Mouse (Mus musculus) lung, postnatal 0 days (tissue): ENCODE results near the gene Ciz1.
A peak's percentile ranks its signal among the peaks of the same experiment; 100 is the strongest.

Source experiments
- CTCF ChIP-seq: IDR thresholded peaks from 2 replicates; pipeline ENCODE4 v1.5.1; 2016; ENCODE audit warnings: antibody characterized with exemption, mild to moderate bottlenecking
- EP300 ChIP-seq: IDR thresholded peaks from 2 replicates; pipeline ENCODE4 v1.6.1; 2016; ENCODE audit warnings: antibody characterized with exemption, mild to moderate bottlenecking, control low read depth

GRCm38 (mm10) chr2:32404663-32405062 is 52.5 kb downstream of the Ciz1 start:
- TF ChIP-seq CTCF (peak; percentile 100), EP300 (no peak; the same call in 1 of the 2 replicates)
